Mouse (Mus musculus): ENCODE measurements around the gene Dnal4. TPM values are rescaled to one million over a fixed set of nuclear protein-coding genes. Genes with fewer than 3 reads are reported as not detected.

The Dnal4 gene
- polyA plus RNA-seq (2012), result 37.5 and 46.8 TPM in 2 replicates

DNA sequence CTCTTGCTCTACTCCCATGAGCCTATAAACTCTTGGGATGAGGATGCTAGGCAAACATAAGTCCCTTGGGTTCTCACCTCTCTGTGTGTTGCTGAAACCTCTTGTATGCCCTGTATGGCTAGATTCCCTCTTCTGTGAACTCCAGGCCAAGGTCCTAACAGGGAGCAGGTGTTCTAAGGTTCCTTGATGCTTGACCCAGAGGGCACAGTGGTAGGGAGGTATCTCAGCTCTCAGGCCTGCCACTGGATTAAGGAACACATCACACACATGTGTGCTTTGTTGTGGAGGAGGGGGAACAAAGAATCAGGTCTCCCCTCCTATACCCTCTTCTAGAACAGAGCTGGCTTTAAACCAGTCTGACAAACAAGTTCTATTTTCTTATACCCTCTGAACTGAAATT is at the start of gene Dnal4:
Gene Dnal4 (minus strand): TSS at position 101 of the 400 bp plus-strand sequence.

DNA sequence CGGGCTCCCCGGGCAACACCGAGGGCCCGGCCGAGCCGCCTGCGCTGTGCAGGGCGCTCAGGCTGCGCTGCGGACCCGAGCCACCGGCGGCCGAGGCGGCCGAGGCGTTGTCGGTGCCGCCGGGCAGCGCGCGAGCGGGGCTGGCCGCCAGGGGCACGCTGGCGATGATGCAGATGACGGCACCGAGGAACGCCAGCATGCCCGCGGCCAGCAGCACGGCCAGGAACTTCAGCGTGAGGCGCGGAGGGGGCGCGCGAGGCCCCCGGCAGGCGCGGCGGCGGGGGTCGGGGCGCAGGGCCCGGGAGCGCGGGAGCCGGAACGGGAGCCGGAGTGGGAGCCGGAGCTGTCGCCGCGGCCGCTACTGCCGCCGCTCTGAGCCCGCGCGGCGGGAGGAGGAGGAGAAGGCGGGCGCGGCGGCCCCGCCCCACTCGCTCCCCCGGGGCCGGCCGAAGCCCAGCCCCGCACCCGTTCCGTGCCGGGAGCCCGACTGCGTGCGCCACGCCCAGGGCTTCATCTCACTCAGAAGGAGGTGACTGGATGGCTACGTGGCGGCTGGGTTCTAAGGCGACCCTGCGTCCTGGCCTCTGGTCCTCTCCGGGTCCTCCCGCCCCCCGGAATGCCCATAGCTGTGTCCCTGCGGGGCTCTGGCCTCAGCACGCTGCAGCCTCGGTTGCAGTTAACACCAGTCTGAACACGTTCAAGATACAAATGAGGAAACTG is 26.9 kb upstream of the Dnal4 start, which contains the start of gene Nptxr:
Gene Nptxr (minus strand): TSS at position 415 of the 720 bp plus-strand sequence.

DNA sequence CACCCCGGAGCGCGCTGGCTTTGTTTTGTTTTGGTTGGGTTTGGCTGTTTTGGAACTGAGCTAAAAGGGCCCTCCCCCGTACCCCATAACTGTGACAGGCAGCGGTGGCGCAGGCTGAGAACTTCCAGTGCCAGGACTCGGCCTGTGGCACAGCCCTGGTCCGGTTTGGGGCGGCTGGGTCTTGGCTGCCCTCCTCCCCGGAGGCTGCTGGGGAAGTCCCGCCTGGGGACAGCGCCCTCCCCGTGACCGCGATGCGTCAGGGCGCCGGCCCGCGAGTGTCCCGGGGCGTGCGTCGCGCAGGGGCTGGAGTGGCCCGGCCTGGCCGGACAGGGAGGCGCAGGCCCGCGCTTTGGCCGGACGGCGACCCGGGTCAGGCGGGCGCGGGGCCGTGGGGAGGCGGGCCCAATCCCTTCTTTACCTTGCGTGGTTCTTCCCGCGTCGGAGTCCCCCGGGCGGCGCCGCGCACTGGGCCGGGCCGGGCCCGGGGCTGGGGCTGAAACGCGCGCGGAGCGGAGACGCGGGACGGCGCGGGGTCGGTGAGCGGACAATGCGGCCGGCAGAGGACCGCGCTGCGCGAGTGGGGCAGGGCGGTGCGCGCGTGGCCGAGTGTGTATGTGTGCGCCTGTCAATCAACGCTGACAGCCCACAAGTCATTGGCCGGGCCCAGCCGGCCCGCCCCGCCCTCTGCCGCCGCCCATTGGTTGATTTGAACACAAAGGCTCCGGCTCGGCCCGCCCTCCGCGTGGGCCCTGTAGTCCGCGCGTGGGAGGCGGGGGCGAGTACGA is 35.5 kb downstream of the Dnal4 start, which contains the start of gene Sun2:
Gene Sun2 (minus strand): TSS at position 616 of the 785 bp plus-strand sequence.

Other genes starting within 250 kb of the Dnal4 start
- gene Ddx17, start 231.1 kb downstream of the Dnal4 start, polyA plus RNA-seq (2012), result 52.5 and 61.6 TPM in 2 replicates
- gene Dmc1, start 172.7 kb downstream of the Dnal4 start, polyA plus RNA-seq (2012), result 0.32 and 0.35 TPM in 2 replicates
- gene Fam227a, start 118.9 kb downstream of the Dnal4 start, polyA plus RNA-seq (2012), result 0.09 and 0.74 TPM in 2 replicates
- gene Cby1, start 118.7 kb downstream of the Dnal4 start, polyA plus RNA-seq (2012), result 86.1 and 92.5 TPM in 2 replicates
- 117 and 125 TPM in 2 replicates for gene Tomm22, start 107.0 kb downstream of the Dnal4 start, polyA plus RNA-seq (2012)
- 18.6 and 18.7 TPM in 2 replicates for gene Josd1, start 89.9 kb downstream of the Dnal4 start, polyA plus RNA-seq (2012)
- 103 and 127 TPM in 2 replicates for gene Gtpbp1, start 87.0 kb downstream of the Dnal4 start, polyA plus RNA-seq (2012)
- 376 and 440 TPM in 2 replicates for gene Sun2, start 35.3 kb downstream of the Dnal4 start, polyA plus RNA-seq (2012)
- gene Nptxr, start 26.9 kb upstream of the Dnal4 start, polyA plus RNA-seq (2012), result 1.1 and 1.4 TPM in 2 replicates
- 0.50 and 0.81 TPM in 2 replicates for gene Npcd, start 56.4 kb upstream of the Dnal4 start, polyA plus RNA-seq (2012)
- gene Cbx6, start 56.8 kb upstream of the Dnal4 start, polyA plus RNA-seq (2012), result 50.6 and 54.9 TPM in 2 replicates
- 13.1 and 15.8 TPM in 2 replicates for gene Apobec3, start 113.8 kb upstream of the Dnal4 start, polyA plus RNA-seq (2012)
- gene Cbx7, start 193.3 kb upstream of the Dnal4 start, polyA plus RNA-seq (2012), result 12.5 and 16.8 TPM in 2 replicates
- gene Pdgfb, start 237.1 kb upstream of the Dnal4 start, polyA plus RNA-seq (2012), result 4.8 and 5.2 TPM in 2 replicates

Measured in megakaryocyte-erythroid progenitor cell, adult 5 weeks (primary cell).